Mouse (Mus musculus): ENCODE results near the gene Olfr305. TPM values are rescaled to one million over a fixed set of nuclear protein-coding genes. Genes with fewer than 3 reads are reported as not detected.
"Not testable (repeated sequence)": the region's sequence is repeated elsewhere in the genome, so short reads cannot be mapped to it uniquely, and the experiment has no call there.

The Olfr305 gene
- not detected in 2 replicates for polyA plus RNA-seq (2014; fragmentation: Nextera tagmentation; extraction: Ambion mirVana)

DNA sequence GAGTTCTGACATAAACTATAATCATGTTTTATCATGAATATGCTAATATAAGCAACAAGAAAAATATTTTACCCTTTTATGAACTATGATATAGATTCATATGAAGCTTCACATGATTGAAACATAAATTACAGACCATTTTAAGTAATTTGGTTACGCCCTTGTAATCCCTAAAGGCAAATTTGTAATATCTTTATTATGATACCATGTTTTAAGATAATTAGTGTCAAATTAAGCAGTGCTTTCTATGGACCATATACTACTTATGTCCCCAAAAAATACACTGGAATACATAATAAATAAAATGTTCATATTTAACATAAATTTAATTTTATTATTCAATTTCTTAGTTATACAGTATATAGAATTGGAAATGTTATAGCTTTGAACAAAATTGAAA lies at the start of gene Olfr305:
TSS of gene Olfr305 (minus strand) at position 101 of the 400 bp plus-strand sequence.
- Histone ChIP-seq H3K4me1 (ENCODE audit: control insufficient read depth, insufficient read depth, low read length) (no peaks in the 10 kb centered on the region), H3K27ac (ENCODE audit: low read depth, low read length) (no peak within 1 kb of the TSS), H3K9ac (replicated peaks; ENCODE audit: low read depth, low read length) (no peak within 1 kb of the TSS), H3K4me2 (ENCODE audit: low read depth, low read length) (no peak within 1 kb of the TSS), H3K9me3 (ENCODE audit: control insufficient read depth, low read length) (no peaks in the 10 kb centered on the region), H3K36me3 (ENCODE audit: control insufficient read depth, insufficient read depth, low read length) (no peaks in the 10 kb centered on the region), H3K4me3 (ENCODE audit: low read depth, low read length) (no peak within 1 kb of the TSS), H3K27me3 (ENCODE audit: control insufficient read depth, insufficient read depth, low read length) (no peaks in the 10 kb centered on the region)
- WGBS = 79% methylated on average over 1 of the region's 1 CpGs
- ATAC-seq (ENCODE audit: low read depth) = no peak

DNA sequence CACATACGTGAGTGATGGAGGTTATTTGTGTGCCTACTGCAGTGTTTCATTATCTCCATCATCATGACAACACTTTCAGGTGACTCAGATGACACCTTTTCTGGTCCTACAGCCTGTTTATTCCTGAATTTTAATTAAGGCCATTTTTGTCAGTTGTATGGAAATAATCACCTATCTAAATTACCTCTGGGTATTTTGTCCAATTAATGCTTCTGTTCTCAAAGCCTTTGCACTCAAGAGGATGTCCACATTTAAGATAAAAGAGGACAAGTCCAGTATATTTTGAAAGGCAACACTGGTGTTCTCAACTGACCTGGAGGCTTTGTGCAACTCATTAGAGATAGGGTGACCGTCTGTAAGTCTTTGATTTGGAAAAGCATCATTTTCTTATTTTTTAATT lies 36.8 kb upstream of the Olfr305 start, which contains the start of gene Olfr301:
TSS of gene Olfr301 (plus strand) at position 301 of the 400 bp plus-strand sequence.
- Histone ChIP-seq H3K27me3 (ENCODE audit: control insufficient read depth, insufficient read depth, low read length) (no peaks in the 10 kb centered on the region), H3K9ac (replicated peaks; ENCODE audit: low read depth, low read length) (no peak within 1 kb of the TSS), H3K4me3 (ENCODE audit: low read depth, low read length) (no peak within 1 kb of the TSS), H3K4me2 (ENCODE audit: low read depth, low read length) (no peak within 1 kb of the TSS), H3K4me1 (ENCODE audit: control insufficient read depth, insufficient read depth, low read length) (no peaks in the 10 kb centered on the region), H3K9me3 (ENCODE audit: control insufficient read depth, low read length) (no peaks in the 10 kb centered on the region), H3K36me3 (ENCODE audit: control insufficient read depth, insufficient read depth, low read length) (no peaks in the 10 kb centered on the region), H3K27ac (ENCODE audit: low read depth, low read length) (no peak within 1 kb of the TSS)
- WGBS = 94% methylated on average over 2 of the region's 2 CpGs
- ATAC-seq (ENCODE audit: low read depth) = no peak

GRCm38 (mm10) chr7:86397689-86398088 lies 31.0 kb upstream of the Olfr305 start, which contains the start of gene Olfr303:
Gene Olfr303, minus strand, starts transcription at chr7:86397789.
- Histone ChIP-seq H3K4me2 (ENCODE audit: low read depth, low read length) (no peak within 1 kb of the TSS), H3K27ac (ENCODE audit: low read depth, low read length) (no peak within 1 kb of the TSS), H3K27me3 (ENCODE audit: control insufficient read depth, insufficient read depth, low read length) (no peaks in the 10 kb centered on the region), H3K9me3 (ENCODE audit: control insufficient read depth, low read length) (no peaks in the 10 kb centered on the region), H3K4me1 (ENCODE audit: control insufficient read depth, insufficient read depth, low read length) (no peaks in the 10 kb centered on the region), H3K9ac (replicated peaks; ENCODE audit: low read depth, low read length) (no peak within 1 kb of the TSS), H3K4me3 (ENCODE audit: low read depth, low read length) (no peak within 1 kb of the TSS), H3K36me3 (ENCODE audit: control insufficient read depth, insufficient read depth, low read length) (no peaks in the 10 kb centered on the region)
- ATAC-seq (ENCODE audit: low read depth) = no peak

DNA sequence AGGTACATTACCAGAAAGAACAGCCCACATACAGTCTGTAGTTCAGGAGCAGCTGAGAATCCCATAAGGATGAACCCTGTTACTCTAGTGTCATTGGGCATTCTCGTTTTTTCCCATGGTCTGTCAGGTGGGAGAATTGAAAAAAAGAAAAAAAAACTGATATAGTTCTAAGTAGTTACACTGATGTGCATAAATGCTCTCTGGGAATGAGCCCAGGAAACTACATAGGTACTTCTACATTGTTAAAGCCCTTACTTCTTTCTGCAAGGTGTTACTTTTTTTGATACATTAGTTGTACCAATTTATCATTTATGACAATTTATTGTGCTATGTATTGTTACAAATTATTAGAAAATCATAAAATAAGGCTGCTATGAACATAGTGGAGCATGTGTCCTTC lies 19.8 kb upstream of the Olfr305 start, which contains the start of gene Olfr304:
TSS of gene Olfr304 (minus strand) at position 101 of the 400 bp plus-strand sequence.
- no peak within 1 kb of the TSS for H3K9ac ChIP-seq (replicated peaks; ENCODE audit: low read depth, low read length)
- H3K4me2 ChIP-seq (ENCODE audit: low read depth, low read length) = no peak within 1 kb of the TSS
- no peaks in the 10 kb centered on the region for H3K27me3 ChIP-seq (ENCODE audit: control insufficient read depth, insufficient read depth, low read length)
- no peak within 1 kb of the TSS for H3K4me3 ChIP-seq (ENCODE audit: low read depth, low read length)
- ATAC-seq (ENCODE audit: low read depth) = no peak
- no peaks in the 10 kb centered on the region for H3K4me1 ChIP-seq (ENCODE audit: control insufficient read depth, insufficient read depth, low read length)
- H3K9me3 ChIP-seq (ENCODE audit: control insufficient read depth, low read length) = no peaks in the 10 kb centered on the region
- WGBS = 82% methylated on average over 1 of the region's 1 CpGs
- H3K36me3 ChIP-seq (ENCODE audit: control insufficient read depth, insufficient read depth, low read length) = no peaks in the 10 kb centered on the region
- H3K27ac ChIP-seq (ENCODE audit: low read depth, low read length) = no peak within 1 kb of the TSS

DNA sequence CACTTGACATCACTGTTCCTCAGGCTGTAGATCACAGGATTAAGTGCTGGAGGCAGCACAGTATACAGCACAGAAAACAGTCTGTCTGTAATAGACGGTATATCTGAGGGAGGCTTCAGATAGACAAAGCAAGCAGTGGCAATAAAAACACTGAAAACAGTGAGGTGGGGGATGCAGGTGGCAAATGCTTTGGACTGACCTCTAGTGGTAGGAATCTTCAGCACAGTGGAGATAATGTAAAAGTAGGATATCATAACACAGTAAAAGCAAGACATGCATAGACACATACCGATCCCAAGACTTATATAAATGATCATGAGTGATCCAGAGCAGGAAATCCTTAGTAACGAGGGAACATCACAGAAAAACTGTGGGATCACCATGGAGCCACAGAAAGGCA lies 19.0 kb upstream of the Olfr305 start:
- H3K4me2 ChIP-seq (ENCODE audit: low read depth, low read length) = no peak overlapping the region
- H3K4me3 ChIP-seq (ENCODE audit: low read depth, low read length) = no peak overlapping the region
- H3K9me3 ChIP-seq (ENCODE audit: control insufficient read depth, low read length) = no peaks in the 10 kb centered on the region
- no peaks in the 10 kb centered on the region for H3K4me1 ChIP-seq (ENCODE audit: control insufficient read depth, insufficient read depth, low read length)
- H3K36me3 ChIP-seq (ENCODE audit: control insufficient read depth, insufficient read depth, low read length) = no peaks in the 10 kb centered on the region
- ATAC-seq (ENCODE audit: low read depth) = no peak
- 73% methylated on average over 3 of the region's 3 CpGs for WGBS
- no peak overlapping the region for H3K27ac ChIP-seq (ENCODE audit: low read depth, low read length)
- no peak overlapping the region for H3K9ac ChIP-seq (replicated peaks; ENCODE audit: low read depth, low read length)
- no peaks in the 10 kb centered on the region for H3K27me3 ChIP-seq (ENCODE audit: control insufficient read depth, insufficient read depth, low read length)

- not testable (repeated sequence) for H3K9ac ChIP-seq (replicated peaks; ENCODE audit: low read depth, low read length); ATAC-seq (ENCODE audit: low read depth); H3K27me3 ChIP-seq (ENCODE audit: control insufficient read depth, insufficient read depth, low read length); H3K4me1 ChIP-seq (ENCODE audit: control insufficient read depth, insufficient read depth, low read length); H3K27ac ChIP-seq (ENCODE audit: low read depth, low read length); H3K9me3 ChIP-seq (ENCODE audit: control insufficient read depth, low read length); H3K4me2 ChIP-seq (ENCODE audit: low read depth, low read length); H3K4me3 ChIP-seq (ENCODE audit: low read depth, low read length); H3K36me3 ChIP-seq (ENCODE audit: control insufficient read depth, insufficient read depth, low read length)
- 90% methylated on average over 9 of the region's 9 CpGs for WGBS
Observed at GRCm38 (mm10) chr7:86346296-86346695, 20.4 kb downstream of the Olfr305 start.

- no peak overlapping the region for H3K4me2 ChIP-seq (ENCODE audit: low read depth, low read length)
- H3K4me1 ChIP-seq (ENCODE audit: control insufficient read depth, insufficient read depth, low read length) = no peaks in the 10 kb centered on the region
- no peaks in the 10 kb centered on the region for H3K36me3 ChIP-seq (ENCODE audit: control insufficient read depth, insufficient read depth, low read length)
- ATAC-seq (ENCODE audit: low read depth) = no peak
- no peaks in the 10 kb centered on the region for H3K9me3 ChIP-seq (ENCODE audit: control insufficient read depth, low read length)
- H3K9ac ChIP-seq (replicated peaks; ENCODE audit: low read depth, low read length) = no peak overlapping the region
- H3K27ac ChIP-seq (ENCODE audit: low read depth, low read length) = no peak overlapping the region
- no peaks in the 10 kb centered on the region for H3K27me3 ChIP-seq (ENCODE audit: control insufficient read depth, insufficient read depth, low read length)
- H3K4me3 ChIP-seq (ENCODE audit: low read depth, low read length) = no peak overlapping the region
- 79% methylated on average over 3 of the region's 3 CpGs for WGBS
Observed at GRCm38 (mm10) chr7:86344253-86344652, 22.5 kb downstream of the Olfr305 start.

- no peaks in the 10 kb centered on the region for H3K4me1 ChIP-seq (ENCODE audit: control insufficient read depth, insufficient read depth, low read length)
- H3K9me3 ChIP-seq (ENCODE audit: control insufficient read depth, low read length) = no peaks in the 10 kb centered on the region
- no peak overlapping the region for H3K9ac ChIP-seq (replicated peaks; ENCODE audit: low read depth, low read length)
- WGBS = 79% methylated on average over 14 of the region's 14 CpGs
- no peak overlapping the region for H3K4me2 ChIP-seq (ENCODE audit: low read depth, low read length)
- ATAC-seq (ENCODE audit: low read depth) = no peak
- no peak overlapping the region for H3K27ac ChIP-seq (ENCODE audit: low read depth, low read length)
- no peaks in the 10 kb centered on the region for H3K36me3 ChIP-seq (ENCODE audit: control insufficient read depth, insufficient read depth, low read length)
- H3K4me3 ChIP-seq (ENCODE audit: low read depth, low read length) = no peak overlapping the region
- no peaks in the 10 kb centered on the region for H3K27me3 ChIP-seq (ENCODE audit: control insufficient read depth, insufficient read depth, low read length)
Observed at GRCm38 (mm10) chr7:86342881-86343565, 23.7 kb downstream of the Olfr305 start.

GRCm38 (mm10) chr7:86337486-86337885 lies 29.2 kb downstream of the Olfr305 start, which contains the start of gene Olfr307:
Gene Olfr307, minus strand, starts transcription at chr7:86337586.
- Histone ChIP-seq H3K27me3 (ENCODE audit: control insufficient read depth, insufficient read depth, low read length) (no peaks in the 10 kb centered on the region), H3K36me3 (ENCODE audit: control insufficient read depth, insufficient read depth, low read length) (no peaks in the 10 kb centered on the region), H3K4me3 (ENCODE audit: low read depth, low read length) (no peak within 1 kb of the TSS), H3K4me1 (ENCODE audit: control insufficient read depth, insufficient read depth, low read length) (no peaks in the 10 kb centered on the region), H3K9me3 (ENCODE audit: control insufficient read depth, low read length) (no peaks in the 10 kb centered on the region), H3K9ac (replicated peaks; ENCODE audit: low read depth, low read length) (no peak within 1 kb of the TSS), H3K4me2 (ENCODE audit: low read depth, low read length) (no peak within 1 kb of the TSS), H3K27ac (ENCODE audit: low read depth, low read length) (no peak within 1 kb of the TSS)
- 80% methylated on average over 1 of the region's 1 CpGs for WGBS
- ATAC-seq (ENCODE audit: low read depth) = no peak

All from neural tube, embryonic 14.5 days (tissue).